Mouse (Mus musculus): ENCODE measurements around the gene Rasl12.

- TF ChIP-seq CTCF (conservative IDR thresholded peaks at IDR 0.05; ENCODE audit: low read length) = no peak
- no peak for TF ChIP-seq POU5F1 (IDR thresholded peaks at IDR 0.05; ENCODE audit: borderline replicate concordance, low read length)
Measured at GRCm38 (mm10) chr9:65363684-65364083, 34.6 kb upstream of the Rasl12 start.
